In the genomic region with DNA sequence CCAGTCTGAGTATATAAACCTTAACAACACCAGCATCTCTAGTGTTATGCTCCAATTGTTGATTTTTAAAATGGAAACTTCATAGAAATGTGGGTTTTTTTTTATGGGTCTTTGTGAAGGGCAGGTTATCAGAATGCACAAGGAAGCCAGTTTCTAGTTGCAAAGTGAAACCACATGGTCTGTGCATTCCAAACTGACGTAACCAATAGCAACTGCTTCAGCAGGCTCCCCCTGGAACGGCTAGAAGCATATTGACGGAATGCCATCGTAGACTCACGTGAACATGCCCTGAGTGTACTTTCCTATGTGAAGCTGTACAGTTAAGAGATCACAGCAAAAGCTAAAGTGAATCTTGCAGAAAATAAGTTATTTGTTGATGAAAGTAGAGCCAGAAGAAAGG, we compare ENCODE assay signal across 7 mouse cellular contexts.
DNase-seq lines count a peak whose midpoint lies in the region; ATAC-seq and TF ChIP-seq lines count a peak whose summit lies in the region.

No protein-coding gene starts in this region.

- DNase-seq in CH12.LX (ENCODE audit: extremely low read depth) (peak; percentile 3), ZHBTc4 (ENCODE audit: low read depth, low spot score) (peak; percentile 3)
- DNase-seq in midbrain, embryonic 11.5 days (ENCODE audit: low spot score, missing footprints) = peak; percentile 88
- no peak for DNase-seq in spleen, postnatal 36 days (ENCODE audit: low spot score in 2 of 2)
- DNase-seq in layer of hippocampus, adult 9-10 months (ENCODE audit: low spot score) = no peak
- DNase-seq in right cerebral cortex, postnatal 4 days = no peak

- no peak for ATAC-seq in heart, embryonic 13.5 days (ENCODE audit: extremely low read depth, insufficient number of reproducible peaks, low FRiP score, low TSS enrichment)
- peak; percentile 80; the same call in 1 of the 2 replicates for ATAC-seq in midbrain, embryonic 11.5 days (ENCODE audit: low FRiP score)

- in situ Hi-C loops in CH12.LX (cut with MboI; ENCODE audit: low pct_ligation_motif_present, low pct_unique_long_range_greater_than_20kb, low sequenced_read_pairs) = no loop called here

- H3K4me2 ChIP-seq in CH12.LX (ENCODE audit: insufficient read depth, low read depth, poor library complexity, severe bottlenecking) = peak overlapping the region; percentile 15; the same call in 1 of the 2 replicates
- H3K4me2 ChIP-seq in heart, embryonic 13.5 days = peak overlapping the region; percentile 61
- no peak overlapping the region for H3K4me2 ChIP-seq in midbrain, embryonic 11.5 days

- no peak for TF ChIP-seq CTCF in CH12.LX (conservative IDR thresholded peaks at IDR 0.05 in 1 of 2, IDR thresholded peaks at IDR 0.05 in 1 of 2; ENCODE audit: low read depth in 2 of 2, low read length in 2 of 2)

- 11% methylated on average over 5 of the region's 5 CpGs for WGBS in heart, embryonic 13.5 days
- WGBS in midbrain, embryonic 11.5 days = 18% methylated on average over 5 of the region's 5 CpGs

- H3K9ac ChIP-seq in CH12.LX (ENCODE audit: insufficient read depth, low read depth) = no peak overlapping the region
- H3K9ac ChIP-seq in heart, embryonic 13.5 days = no peak overlapping the region
- no peak overlapping the region for H3K9ac ChIP-seq in midbrain, embryonic 11.5 days (ENCODE audit: low read length)

- no peaks in the 10 kb centered on the region for H3K9me3 ChIP-seq in CH12.LX (replicated peaks; ENCODE audit: low read length)
- no peaks in the 10 kb centered on the region for H3K9me3 ChIP-seq in heart, embryonic 13.5 days
- H3K9me3 ChIP-seq in midbrain, embryonic 11.5 days (ENCODE audit: control insufficient read depth, low read length) = no peaks in the 10 kb centered on the region

- no peak overlapping the region for H3K27ac ChIP-seq in CH12.LX (ENCODE audit: insufficient read depth, low read depth)
- no peak overlapping the region for H3K27ac ChIP-seq in heart, embryonic 13.5 days (replicated peaks)
- H3K27ac ChIP-seq in midbrain, embryonic 11.5 days (ENCODE audit: low read depth, low read length) = no peak overlapping the region

- TF ChIP-seq RAD21 in CH12.LX (IDR thresholded peaks at IDR 0.05; ENCODE audit: low read depth, low read length) = no peak

- H3K4me1 ChIP-seq in CH12.LX (ENCODE audit: control insufficient read depth in 1 of 2, insufficient read depth in 2 of 2) = peaks cover 0 to 3% of the 10 kb centered on the region in 2 experiments; a peak in 2 of 4 replicates
- peaks cover 10% of the 10 kb centered on the region for H3K4me1 ChIP-seq in heart, embryonic 13.5 days
- H3K4me1 ChIP-seq in midbrain, embryonic 11.5 days (ENCODE audit: control insufficient read depth, insufficient read depth, low read length) = no peaks in the 10 kb centered on the region

- H3K36me3 ChIP-seq in CH12.LX (replicated peaks in 1 of 2; ENCODE audit: control insufficient read depth in 1 of 2, insufficient read depth in 1 of 2, low read length in 1 of 2) = no peaks in the 10 kb centered on the region
- peaks cover 7% of the 10 kb centered on the region; the same call in 1 of the 2 replicates for H3K36me3 ChIP-seq in heart, embryonic 13.5 days
- no peaks in the 10 kb centered on the region for H3K36me3 ChIP-seq in midbrain, embryonic 11.5 days (ENCODE audit: control insufficient read depth, insufficient read depth, low read length)

- no peak for TF ChIP-seq EP300 in CH12.LX (IDR thresholded peaks at IDR 0.05; ENCODE audit: low read length)

- H3K4me3 ChIP-seq in CH12.LX (replicated peaks in 1 of 3; ENCODE audit: low read depth in 2 of 3, low read length in 2 of 3, poor library complexity in 1 of 3) = no peak overlapping the region
- H3K4me3 ChIP-seq in heart, embryonic 13.5 days = peak overlapping the region; percentile 29
- no peak overlapping the region for H3K4me3 ChIP-seq in midbrain, embryonic 11.5 days (ENCODE audit: low read depth, low read length)

- TF ChIP-seq POLR2A in CH12.LX (IDR thresholded peaks at IDR 0.05; ENCODE audit: low read depth, low read length) = no peak

- dilution Hi-C loops in CH12.LX (cut with MboI; ENCODE audit: extremely low pct_ligation_motif_present, extremely low pct_unique_long_range_greater_than_20kb, low sequenced_read_pairs) = no loop called here

- H3K27me3 ChIP-seq in CH12.LX (replicated peaks) = no peaks in the 10 kb centered on the region
- H3K27me3 ChIP-seq in heart, embryonic 13.5 days (replicated peaks) = no peaks in the 10 kb centered on the region
- no peaks in the 10 kb centered on the region for H3K27me3 ChIP-seq in midbrain, embryonic 11.5 days (ENCODE audit: control insufficient read depth, insufficient read depth, low read length)

- no peaks in the 10 kb centered on the region for H3K79me2 ChIP-seq in CH12.LX (replicated peaks; ENCODE audit: control insufficient read depth, extremely low read depth, insufficient read depth, poor library complexity, severe bottlenecking)

TF ChIP-seq in CH12.LX, 34 proteins besides CTCF, POLR2A, EP300 and RAD21:
- TF ChIP-seq PAX5 (IDR thresholded peaks at IDR 0.05; ENCODE audit: low read length) (no peak), SIN3A (IDR thresholded peaks at IDR 0.05; ENCODE audit: low read length) (no peak), BHLHE40 (IDR thresholded peaks at IDR 0.05; ENCODE audit: low read depth, low read length) (peak; percentile 25; the same call in 1 of the 2 replicates), POLR2AphosphoS2 (IDR thresholded peaks at IDR 0.05; ENCODE audit: low read depth, low read length) (no peak), IRF4 (IDR thresholded peaks at IDR 0.05; ENCODE audit: low read depth, low read length) (no peak), JUND (conservative IDR thresholded peaks at IDR 0.05; ENCODE audit: low read depth, low read length) (no peak), ZKSCAN1 (IDR thresholded peaks at IDR 0.05; ENCODE audit: borderline replicate concordance, low read depth, low read length) (no peak), TCF12 (IDR thresholded peaks at IDR 0.05; ENCODE audit: low read depth, low read length) (no peak), ZMIZ1 (IDR thresholded peaks at IDR 0.05; ENCODE audit: low read depth, low read length) (no peak)

Comparison
In these comparisons a context has a peak if more than half of its experiments do, and no peak if none do; other contexts are left out.
1. DNase-seq: peak in CH12.LX (single experiment), ZHBTc4 (single experiment) and midbrain, embryonic 11.5 days (single experiment); none in spleen, postnatal 36 days (0 of 2), layer of hippocampus, adult 9-10 months (single experiment) and right cerebral cortex, postnatal 4 days (single experiment).